Mouse (Mus musculus) forebrain, embryonic 10.5 days (tissue): ENCODE measurements at regions not wholly inside any gene's neighbourhood (a gene's known extent, or its start where the extent isn't known, plus 50 kb on each side); places are given as distances from the start of the nearest gene placed in this dataset.

Experiments
- DNase-seq: peaks from one replicate; pipeline ENCODE4 v3.0.0-alpha.2; 2017; ENCODE audit warnings: low spot score; ENCODE audit errors: extremely low spot score
- H3K27ac ChIP-seq: fragments of 300-500 bp; sonication (generic); 2 replicates; pipeline ENCODE4 v1.5.1; 2016; ENCODE audit warnings: mild to moderate bottlenecking
- H3K27me3 ChIP-seq: fragments of 300-500 bp; sonication (generic); 2 replicates; pipeline ENCODE4 v1.6.1; 2016; ENCODE audit warnings: mild to moderate bottlenecking; ENCODE audit not compliant: poor library complexity, severe bottlenecking
- H3K36me3 ChIP-seq: fragments of 300-500 bp; sonication (generic); replicated peaks from 2 replicates; pipeline ENCODE4 v1.6.1; 2016; ENCODE audit warnings: mild to moderate bottlenecking, moderate library complexity
- H3K4me1 ChIP-seq: fragments of 300-500 bp; sonication (generic); 2 replicates; pipeline ENCODE4 v1.6.1; 2016
- H3K4me3 ChIP-seq: fragments of 300-500 bp; sonication (generic); 2 replicates; pipeline ENCODE4 v1.5.1; 2016; ENCODE audit warnings: mild to moderate bottlenecking, moderate library complexity
- H3K9me3 ChIP-seq: fragments of 300-500 bp; sonication (generic); 2 replicates; pipeline ENCODE4 v1.6.1; 2016; ENCODE audit warnings: mild to moderate bottlenecking, moderate library complexity
- WGBS: fragments of 180-500 bp; shearing (Covaris S2); methylation state at CpG from one replicate; pipeline ENCODE4 v1.1.7; 2016; 5-methylcytosine and 5-hydroxymethylcytosine counted together

DNA sequence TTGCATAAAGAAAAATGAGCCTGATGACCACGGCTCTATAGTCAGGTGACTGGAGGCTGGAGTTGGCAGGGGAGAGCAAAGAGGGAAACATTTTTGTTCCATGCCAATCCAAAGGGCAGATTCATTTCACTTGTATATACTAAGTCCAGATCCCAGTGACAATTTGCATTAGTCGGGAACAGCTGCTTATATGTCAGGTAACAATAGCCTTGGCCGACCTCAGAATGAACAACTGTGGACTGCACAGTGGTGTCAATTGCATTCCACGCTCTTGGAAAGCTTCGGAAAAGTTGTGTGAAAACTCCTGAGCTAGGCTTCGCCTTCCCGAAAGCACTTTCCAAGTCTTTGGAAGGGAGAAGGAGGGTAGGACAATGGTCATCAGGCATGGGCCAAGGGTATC lies 419.8 kb upstream of the Smarca2 start:
- no peaks in the 10 kb centered on the region for H3K9me3 ChIP-seq
- no peak for DNase-seq
- H3K4me1 ChIP-seq, result no peaks in the 10 kb centered on the region
- no peaks in the 10 kb centered on the region for H3K36me3 ChIP-seq
- H3K27me3 ChIP-seq, result no peaks in the 10 kb centered on the region
- H3K4me3 ChIP-seq, result no peak overlapping the region
- WGBS, result 89% methylated on average over 7 of the region's 7 CpGs
- no peak overlapping the region for H3K27ac ChIP-seq

DNA sequence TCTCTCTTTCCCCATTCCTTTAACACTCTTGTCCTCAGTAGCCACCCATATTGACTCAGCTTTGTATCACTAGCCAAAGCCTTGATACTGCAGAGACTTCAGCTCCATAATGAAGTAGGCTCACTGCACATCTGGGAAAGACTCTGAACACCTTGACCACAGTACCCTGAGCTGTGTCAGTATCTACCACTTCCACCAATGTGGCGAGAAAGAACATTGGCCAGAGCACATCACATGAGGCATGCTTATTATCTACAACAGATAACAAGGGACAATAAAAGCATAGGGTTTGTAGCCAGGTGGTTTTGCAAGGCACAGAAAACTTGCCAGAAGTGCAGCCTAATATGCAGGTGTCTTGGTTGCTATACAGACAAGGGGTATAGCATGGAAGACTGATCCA lies 414.0 kb upstream of the Smarca2 start:
- Histone ChIP-seq H3K4me1 (no peaks in the 10 kb centered on the region), H3K4me3 (no peak overlapping the region), H3K27me3 (no peaks in the 10 kb centered on the region), H3K9me3 (no peaks in the 10 kb centered on the region), H3K27ac (no peak overlapping the region), H3K36me3 (no peaks in the 10 kb centered on the region)
- no peak for DNase-seq
- WGBS, result 84% methylated on average over 1 of the region's 1 CpGs

DNA sequence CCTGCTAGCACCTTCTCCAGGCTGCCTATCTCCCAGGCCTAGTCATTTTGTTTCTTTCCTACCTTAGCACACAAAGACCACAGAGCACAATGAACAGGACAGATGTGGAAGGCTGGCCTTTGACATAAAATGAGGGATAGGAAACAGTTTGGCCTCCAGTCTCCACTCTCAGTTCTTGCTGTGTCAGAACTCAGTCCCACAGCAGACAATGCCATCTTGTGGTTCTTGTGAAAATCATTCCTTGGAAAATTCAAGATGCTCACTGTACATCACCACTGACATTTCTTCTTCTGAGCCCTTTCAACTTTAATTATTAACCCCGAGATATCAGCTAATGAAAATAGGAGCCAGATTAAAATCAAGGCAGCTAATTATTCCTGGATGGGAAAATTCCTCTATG lies 411.2 kb upstream of the Smarca2 start:
- 81% methylated on average over 1 of the region's 1 CpGs for WGBS

GRCm38 (mm10) chr19:26208760-26209159 lies 396.1 kb upstream of the Smarca2 start:
- WGBS, result 80% methylated on average over 1 of the region's 1 CpGs
- no peaks in the 10 kb centered on the region for H3K9me3 ChIP-seq
- no peak overlapping the region for H3K27ac ChIP-seq
- no peak overlapping the region for H3K4me3 ChIP-seq
- DNase-seq, result no peak
- no peaks in the 10 kb centered on the region for H3K36me3 ChIP-seq
- H3K4me1 ChIP-seq, result no peaks in the 10 kb centered on the region
- H3K27me3 ChIP-seq, result no peaks in the 10 kb centered on the region

More for the DNA sequence above, 411.2 kb upstream of the Smarca2 start:
- Histone ChIP-seq H3K4me1 (no peaks in the 10 kb centered on the region), H3K27ac (no peak overlapping the region), H3K36me3 (no peaks in the 10 kb centered on the region), H3K4me3 (no peak overlapping the region), H3K9me3 (no peaks in the 10 kb centered on the region), H3K27me3 (no peaks in the 10 kb centered on the region)
- DNase-seq, result no peak

DNA sequence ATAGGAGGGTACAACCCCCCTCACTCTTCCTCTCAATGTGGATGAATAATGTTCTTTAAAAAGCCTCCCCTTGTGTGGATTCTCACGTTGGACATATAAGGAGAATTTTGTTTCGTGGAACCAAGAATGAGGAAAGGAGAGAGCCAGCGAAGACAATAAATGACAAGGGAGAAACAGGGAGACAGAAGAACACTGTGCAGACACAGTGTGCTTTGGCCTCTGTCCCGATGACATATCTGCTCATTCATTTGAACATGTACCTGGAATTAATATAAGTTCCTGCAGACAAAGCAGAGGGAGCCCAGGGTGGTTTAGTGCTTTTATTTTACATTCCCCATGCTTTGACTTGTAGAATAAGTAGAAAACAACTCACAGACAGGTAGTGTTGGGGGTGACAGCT lies 370.3 kb upstream of the Smarca2 start:
- 62% methylated on average over 4 of the region's 4 CpGs for WGBS
- no peak overlapping the region for H3K4me3 ChIP-seq

GRCm38 (mm10) chr19:26244067-26244466 lies 360.8 kb upstream of the Smarca2 start:
- H3K4me1 ChIP-seq, result no peaks in the 10 kb centered on the region
- 84% methylated on average over 6 of the region's 6 CpGs for WGBS
- no peak for DNase-seq
- no peak overlapping the region for H3K4me3 ChIP-seq
- no peaks in the 10 kb centered on the region for H3K27me3 ChIP-seq
- no peaks in the 10 kb centered on the region for H3K36me3 ChIP-seq
- H3K27ac ChIP-seq, result no peak overlapping the region
- no peaks in the 10 kb centered on the region for H3K9me3 ChIP-seq

More for the DNA sequence above, 370.3 kb upstream of the Smarca2 start:
- no peaks in the 10 kb centered on the region for H3K36me3 ChIP-seq
- H3K9me3 ChIP-seq, result no peaks in the 10 kb centered on the region
- H3K27ac ChIP-seq, result no peak overlapping the region
- peaks cover 9% of the 10 kb centered on the region for H3K4me1 ChIP-seq
- no peaks in the 10 kb centered on the region for H3K27me3 ChIP-seq
- DNase-seq, result no peak

DNA sequence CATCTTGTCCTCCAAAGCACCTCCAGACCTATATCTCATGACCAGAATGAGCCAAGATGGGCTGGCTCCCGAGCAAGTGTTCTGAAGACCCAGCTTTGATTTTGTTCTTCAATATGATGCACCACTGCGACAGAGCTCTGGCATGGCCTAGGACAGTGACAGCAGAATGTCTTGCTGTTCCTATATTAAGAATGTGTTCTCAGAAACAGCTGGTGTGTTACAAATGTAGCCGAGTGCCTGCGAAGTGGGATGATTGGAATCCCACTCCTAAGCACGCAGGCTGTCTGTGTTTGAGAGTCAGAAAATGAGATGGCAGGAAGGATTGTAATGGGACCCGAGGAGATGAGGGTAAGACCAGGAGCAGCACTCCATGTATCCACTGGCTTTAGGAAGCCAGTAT lies 355.1 kb upstream of the Smarca2 start:
- WGBS, result 88% methylated on average over 6 of the region's 6 CpGs
- no peaks in the 10 kb centered on the region for H3K27me3 ChIP-seq
- H3K27ac ChIP-seq, result no peak overlapping the region
- H3K4me3 ChIP-seq, result no peak overlapping the region
- H3K4me1 ChIP-seq, result no peaks in the 10 kb centered on the region
- no peaks in the 10 kb centered on the region for H3K9me3 ChIP-seq
- no peaks in the 10 kb centered on the region for H3K36me3 ChIP-seq
- DNase-seq, result no peak

DNA sequence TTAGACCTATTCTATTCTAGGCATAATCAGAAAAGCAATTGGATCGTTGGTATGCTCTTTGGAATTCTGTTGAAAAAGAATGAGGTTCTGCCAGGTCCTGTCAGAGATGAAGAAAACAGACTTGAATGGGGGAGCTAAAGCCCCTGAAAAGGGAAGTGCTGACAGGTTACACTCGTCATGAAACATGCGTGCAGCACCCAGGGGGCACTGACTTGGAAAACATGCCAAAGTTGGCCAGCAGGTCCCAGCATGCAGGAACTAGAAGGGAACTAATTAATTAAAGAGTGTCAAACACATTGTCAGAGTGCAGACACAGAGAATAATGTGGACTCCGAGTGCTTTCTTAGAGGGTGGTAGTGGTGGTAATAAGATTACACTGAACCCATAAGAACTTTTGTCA lies 346.2 kb upstream of the Smarca2 start:
- no peak overlapping the region for H3K4me3 ChIP-seq
- H3K36me3 ChIP-seq, result no peaks in the 10 kb centered on the region
- WGBS, result 57% methylated on average over 4 of the region's 4 CpGs
- no peaks in the 10 kb centered on the region for H3K9me3 ChIP-seq
- H3K27ac ChIP-seq, result no peak overlapping the region
- H3K27me3 ChIP-seq, result no peaks in the 10 kb centered on the region
- no peak for DNase-seq
- H3K4me1 ChIP-seq, result peaks cover 8% of the 10 kb centered on the region; the same call in 1 of the 2 replicates

- Histone ChIP-seq H3K4me1 (peaks cover 8% of the 10 kb centered on the region; the same call in 1 of the 2 replicates), H3K27ac (no peak overlapping the region), H3K27me3 (no peaks in the 10 kb centered on the region), H3K9me3 (no peaks in the 10 kb centered on the region), H3K4me3 (no peak overlapping the region), H3K36me3 (no peaks in the 10 kb centered on the region)
- DNase-seq, result no peak
- WGBS, result 92% methylated on average over 2 of the region's 2 CpGs
These were observed 343.3 kb upstream of the Smarca2 start for GRCm38 (mm10) chr19:26261530-26261929.

GRCm38 (mm10) chr19:26296360-26296759 lies 308.5 kb upstream of the Smarca2 start:
- DNase-seq, result no peak
- no peaks in the 10 kb centered on the region for H3K9me3 ChIP-seq
- no peak overlapping the region for H3K27ac ChIP-seq
- 88% methylated on average over 6 of the region's 6 CpGs for WGBS
- no peaks in the 10 kb centered on the region for H3K4me1 ChIP-seq
- H3K36me3 ChIP-seq, result no peaks in the 10 kb centered on the region
- H3K27me3 ChIP-seq, result no peaks in the 10 kb centered on the region
- H3K4me3 ChIP-seq, result no peak overlapping the region

- no peak for DNase-seq
- Histone ChIP-seq H3K4me1 (no peaks in the 10 kb centered on the region), H3K27ac (no peak overlapping the region), H3K9me3 (no peaks in the 10 kb centered on the region), H3K36me3 (no peaks in the 10 kb centered on the region), H3K27me3 (no peaks in the 10 kb centered on the region), H3K4me3 (no peak overlapping the region)
- 97% methylated on average over 1 of the region's 1 CpGs for WGBS
These were observed 296.2 kb upstream of the Smarca2 start for GRCm38 (mm10) chr19:26308477-26309135.

GRCm38 (mm10) chr19:26318977-26319376 lies 285.9 kb upstream of the Smarca2 start:
- DNase-seq, result no peak
- no peaks in the 10 kb centered on the region for H3K36me3 ChIP-seq
- no peaks in the 10 kb centered on the region for H3K9me3 ChIP-seq
- H3K4me3 ChIP-seq, result no peak overlapping the region
- WGBS, result 84% methylated on average over 2 of the region's 2 CpGs
- H3K27me3 ChIP-seq, result no peaks in the 10 kb centered on the region
- H3K27ac ChIP-seq, result no peak overlapping the region
- H3K4me1 ChIP-seq, result no peaks in the 10 kb centered on the region

GRCm38 (mm10) chr19:26323682-26324081 lies 281.2 kb upstream of the Smarca2 start:
- Histone ChIP-seq H3K9me3 (no peaks in the 10 kb centered on the region), H3K27ac (no peak overlapping the region), H3K4me1 (no peaks in the 10 kb centered on the region), H3K4me3 (no peak overlapping the region), H3K27me3 (no peaks in the 10 kb centered on the region), H3K36me3 (no peaks in the 10 kb centered on the region)
- no peak for DNase-seq
- 89% methylated on average over 5 of the region's 5 CpGs for WGBS

GRCm38 (mm10) chr19:26339120-26339519 lies 265.7 kb upstream of the Smarca2 start:
- 84% methylated on average over 4 of the region's 4 CpGs for WGBS
- no peak for DNase-seq

More at GRCm38 (mm10) chr19:26339120-26339519, 265.7 kb upstream of the Smarca2 start:
- H3K4me1 ChIP-seq, result peaks cover 4% of the 10 kb centered on the region; the same call in 1 of the 2 replicates
- H3K4me3 ChIP-seq, result no peak overlapping the region
- H3K27me3 ChIP-seq, result no peaks in the 10 kb centered on the region
- H3K27ac ChIP-seq, result no peak overlapping the region
- no peaks in the 10 kb centered on the region for H3K36me3 ChIP-seq
- no peaks in the 10 kb centered on the region for H3K9me3 ChIP-seq
